Mouse (Mus musculus): Measurements from ENCODE around the gene Nat8.

DNA sequence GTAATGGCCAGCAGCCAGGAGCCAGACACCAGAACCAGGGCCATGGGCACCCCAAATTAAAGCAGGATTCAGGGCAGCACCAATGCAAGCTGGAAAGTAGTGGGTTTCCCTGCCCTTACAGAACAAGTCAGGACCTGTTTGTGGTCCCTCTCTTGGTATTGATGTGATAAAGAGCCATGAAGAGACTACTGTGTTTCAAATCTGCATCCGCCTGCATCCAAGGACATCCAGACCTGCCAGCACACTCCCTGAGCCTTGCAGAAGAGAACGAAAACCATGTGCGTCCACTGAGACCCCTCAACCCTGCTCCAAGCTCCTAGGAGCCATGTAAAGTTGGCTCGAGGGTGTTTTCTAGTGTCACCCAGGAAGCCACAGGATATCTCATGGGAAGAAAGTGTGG, 16.3 kb upstream of the Nat8 start:
- TF ChIP-seq GATA1 (IDR thresholded peaks at IDR 0.05; ENCODE audit: borderline replicate concordance, low read length) (no peak), FLI1 (IDR thresholded peaks at IDR 0.05; ENCODE audit: low read length) (no peak)
